Mouse (Mus musculus): ENCODE data around the gene Usp39.
A peak's percentile ranks its signal among the peaks of the same experiment; 100 is the strongest.

GRCm38 (mm10) chr6:72364009-72364408 lies 19.0 kb upstream of the Usp39 start:
- TF ChIP-seq CTCF (IDR thresholded peaks at IDR 0.05; ENCODE audit: extremely low read depth, insufficient read depth, low read length) (peak; percentile 29; the same call in 1 of the 2 replicates), POLR2A (IDR thresholded peaks at IDR 0.05; ENCODE audit: extremely low read depth, insufficient read depth, low read length) (no peak)
